Mouse (Mus musculus) kidney, embryonic 15.5 days (tissue): ENCODE measurements around the gene Actn4. TPM values are rescaled to one million over a fixed set of nuclear protein-coding genes. Genes with fewer than 3 reads are reported as not detected.
"Not testable (repeated sequence)": the region's sequence is repeated elsewhere in the genome, so short reads cannot be mapped to it uniquely, and the experiment has no call there.

ENCODE experiments used
- ATAC-seq: fragments of 200-750 bp; cut with Nextera tagmentation; replicated peaks from 2 replicates; pipeline ENCODE4 v1.8.0; 2017; ENCODE audit warnings: moderate TSS enrichment; ENCODE audit not compliant: low FRiP score
- H3K27ac ChIP-seq: fragments of 300-500 bp; sonication (generic); 2 replicates; pipeline ENCODE4 v1.5.1; 2015; ENCODE audit warnings: mild to moderate bottlenecking, inconsistent platforms
- H3K27me3 ChIP-seq: fragments of 300-500 bp; sonication (generic); 2 replicates; pipeline ENCODE4 v1.6.1; 2015; ENCODE audit warnings: inconsistent platforms
- H3K36me3 ChIP-seq: fragments of 300-500 bp; sonication (generic); 2 replicates; pipeline ENCODE4 v1.6.1; 2015; ENCODE audit warnings: inconsistent platforms
- H3K4me1 ChIP-seq: fragments of 300-500 bp; sonication (generic); 2 replicates; pipeline ENCODE4 v1.6.1; 2015; ENCODE audit warnings: inconsistent platforms
- H3K4me2 ChIP-seq: fragments of 300-500 bp; sonication (generic); 2 replicates; pipeline ENCODE4 v1.6.1; 2015; ENCODE audit warnings: moderate library complexity, mild to moderate bottlenecking, inconsistent platforms
- H3K4me3 ChIP-seq: fragments of 300-500 bp; sonication (generic); replicated peaks from 2 replicates; pipeline ENCODE4 v1.5.1; 2015; ENCODE audit warnings: mild to moderate bottlenecking, inconsistent platforms
- H3K9ac ChIP-seq: fragments of 300-500 bp; sonication (generic); 2 replicates; pipeline ENCODE4 v1.6.1; 2015; ENCODE audit warnings: mild to moderate bottlenecking, inconsistent platforms
- H3K9me3 ChIP-seq: fragments of 300-500 bp; sonication (generic); replicated peaks from 2 replicates; pipeline ENCODE4 v1.6.1; 2016; ENCODE audit warnings: inconsistent platforms
- WGBS: fragments of 180-500 bp; shearing (Covaris S2); methylation state at CpG from one replicate; pipeline ENCODE4 v1.1.7; 2015; ENCODE audit warnings: mixed read lengths; 5-methylcytosine and 5-hydroxymethylcytosine counted together
- polyA plus RNA-seq: library from polyadenylated mRNA; unstranded; fragments of >200 nt; fragmentation: Nextera tagmentation; extraction: Ambion mirVana; gene quantifications from 2 replicates; pipeline ENCODE4 v1.2.1, GENCODE M21; 2015

Gene Actn4
- polyA plus RNA-seq, 1 experiment from 2014 or later: 312 TPM

GRCm38 (mm10) chr7:28968120-28968519 lies 6.0 kb upstream of the Actn4 start:
- H3K4me1 ChIP-seq: peaks cover 44% of the 10 kb centered on the region
- not testable (repeated sequence) for H3K4me3 ChIP-seq, H3K27me3 ChIP-seq, H3K4me2 ChIP-seq, ATAC-seq, H3K9ac ChIP-seq, H3K27ac ChIP-seq, H3K9me3 ChIP-seq
- H3K36me3 ChIP-seq: peaks cover 26% of the 10 kb centered on the region
- 95% methylated on average over 8 of the region's 8 CpGs for WGBS

GRCm38 (mm10) chr7:28966751-28967505 lies 4.8 kb upstream of the Actn4 start:
- Histone ChIP-seq H3K4me1 (peaks cover 50% of the 10 kb centered on the region), H3K4me3 (no peak overlapping the region), H3K27me3 (no peaks in the 10 kb centered on the region), H3K27ac (no peak overlapping the region), H3K9ac (no peak overlapping the region), H3K36me3 (peaks cover 17% of the 10 kb centered on the region), H3K9me3 (no peaks in the 10 kb centered on the region), H3K4me2 (no peak overlapping the region)
- 64% methylated on average over 4 of the region's 4 CpGs for WGBS
- no peak for ATAC-seq

GRCm38 (mm10) chr7:28966181-28966580 lies 4.0 kb upstream of the Actn4 start:
- ATAC-seq: no peak
- H3K4me2 ChIP-seq: no peak overlapping the region
- no peak overlapping the region for H3K4me3 ChIP-seq
- no peak overlapping the region for H3K9ac ChIP-seq
- no peaks in the 10 kb centered on the region for H3K27me3 ChIP-seq
- H3K27ac ChIP-seq: no peak overlapping the region
- H3K9me3 ChIP-seq: no peaks in the 10 kb centered on the region
- H3K4me1 ChIP-seq: peaks cover 45% of the 10 kb centered on the region
- 78% methylated on average over 4 of the region's 5 CpGs for WGBS
- H3K36me3 ChIP-seq: peaks cover 10% of the 10 kb centered on the region

GRCm38 (mm10) chr7:28965346-28965840 lies 3.3 kb upstream of the Actn4 start:
- H3K36me3 ChIP-seq: peaks cover 4% of the 10 kb centered on the region; the same call in 1 of the 2 replicates
- no peaks in the 10 kb centered on the region for H3K27me3 ChIP-seq
- no peak for ATAC-seq
- 70% methylated on average over 5 of the region's 5 CpGs for WGBS
- H3K4me2 ChIP-seq: no peak overlapping the region
- no peak overlapping the region for H3K9ac ChIP-seq
- H3K9me3 ChIP-seq: no peaks in the 10 kb centered on the region
- H3K4me3 ChIP-seq: no peak overlapping the region
- peaks cover 48% of the 10 kb centered on the region for H3K4me1 ChIP-seq
- no peak overlapping the region for H3K27ac ChIP-seq

GRCm38 (mm10) chr7:28963399-28963923 lies 1.3 kb upstream of the Actn4 start:
- no peak for ATAC-seq
- Histone ChIP-seq H3K4me1 (peaks cover 53% of the 10 kb centered on the region), H3K36me3 (no peaks in the 10 kb centered on the region), H3K9ac (no peak overlapping the region), H3K4me2 (no peak overlapping the region), H3K27ac (peak overlapping the region; percentile 93), H3K9me3 (no peaks in the 10 kb centered on the region), H3K27me3 (no peaks in the 10 kb centered on the region), H3K4me3 (no peak overlapping the region)
- 54% methylated on average over 3 of the region's 3 CpGs for WGBS

- Histone ChIP-seq H3K27ac (peak overlapping the region; percentile 86), H3K27me3 (no peaks in the 10 kb centered on the region), H3K4me1 (peaks cover 67% of the 10 kb centered on the region), H3K9me3 (no peaks in the 10 kb centered on the region), H3K4me3 (peak overlapping the region; percentile 72), H3K36me3 (no peaks in the 10 kb centered on the region), H3K9ac (peak overlapping the region; percentile 92), H3K4me2 (peak overlapping the region; percentile 87)
- WGBS: 2% methylated on average over 7 of the region's 7 CpGs
- ATAC-seq: no peak
Observed at GRCm38 (mm10) chr7:28961584-28961926, 585 bp downstream of the Actn4 start.

- 14% methylated on average over 9 of the region's 9 CpGs for WGBS
- H3K4me1 ChIP-seq: peaks cover 75% of the 10 kb centered on the region
- no peaks in the 10 kb centered on the region for H3K36me3 ChIP-seq
- no peaks in the 10 kb centered on the region for H3K27me3 ChIP-seq
- peak overlapping the region; percentile 92 for H3K9ac ChIP-seq
- peak overlapping the region; percentile 72 for H3K4me3 ChIP-seq
- H3K9me3 ChIP-seq: no peaks in the 10 kb centered on the region
- H3K27ac ChIP-seq: peak overlapping the region; percentile 86
- ATAC-seq: no peak
- peak overlapping the region; percentile 87 for H3K4me2 ChIP-seq
Observed at GRCm38 (mm10) chr7:28960354-28961046, 1.6 kb downstream of the Actn4 start.

GRCm38 (mm10) chr7:28959505-28960045 lies 2.6 kb downstream of the Actn4 start:
- no peaks in the 10 kb centered on the region for H3K27me3 ChIP-seq
- ATAC-seq: no peak
- 28% methylated on average over 6 of the region's 6 CpGs for WGBS
- H3K36me3 ChIP-seq: peaks cover 3% of the 10 kb centered on the region; the same call in 1 of the 2 replicates
- peak overlapping the region; percentile 87 for H3K4me2 ChIP-seq
- H3K9ac ChIP-seq: peak overlapping the region; percentile 92
- H3K4me3 ChIP-seq: peak overlapping the region; percentile 72
- H3K27ac ChIP-seq: peak overlapping the region; percentile 86
- peaks cover 82% of the 10 kb centered on the region for H3K4me1 ChIP-seq
- no peaks in the 10 kb centered on the region for H3K9me3 ChIP-seq

GRCm38 (mm10) chr7:28958770-28959169 lies 3.4 kb downstream of the Actn4 start:
- WGBS: 26% methylated on average over 1 of the region's 1 CpGs
- H3K27me3 ChIP-seq: no peaks in the 10 kb centered on the region
- peak overlapping the region; percentile 86 for H3K27ac ChIP-seq
- ATAC-seq: no peak
- peaks cover 8% of the 10 kb centered on the region; the same call in 1 of the 2 replicates for H3K36me3 ChIP-seq
- no peak overlapping the region for H3K9ac ChIP-seq
- H3K9me3 ChIP-seq: no peaks in the 10 kb centered on the region
- H3K4me3 ChIP-seq: no peak overlapping the region
- peak overlapping the region; percentile 87 for H3K4me2 ChIP-seq
- peaks cover 86% of the 10 kb centered on the region for H3K4me1 ChIP-seq

GRCm38 (mm10) chr7:28957997-28958725 lies 4.0 kb downstream of the Actn4 start:
- Histone ChIP-seq H3K9ac (no peak overlapping the region), H3K27me3 (no peaks in the 10 kb centered on the region), H3K27ac (peak overlapping the region; percentile 86; the same call in 1 of the 2 replicates), H3K4me1 (peaks cover 86% of the 10 kb centered on the region), H3K36me3 (peaks cover 8% of the 10 kb centered on the region; the same call in 1 of the 2 replicates), H3K9me3 (no peaks in the 10 kb centered on the region), H3K4me2 (peak overlapping the region; percentile 87), H3K4me3 (no peak overlapping the region)
- WGBS: 61% methylated on average over 1 of the region's 1 CpGs
- ATAC-seq: no peak

GRCm38 (mm10) chr7:28957286-28957685 lies 4.9 kb downstream of the Actn4 start:
- Histone ChIP-seq H3K4me2 (no peak overlapping the region), H3K36me3 (peaks cover 8% of the 10 kb centered on the region; the same call in 1 of the 2 replicates), H3K4me3 (no peak overlapping the region), H3K27ac (no peak overlapping the region), H3K4me1 (peaks cover 88% of the 10 kb centered on the region), H3K9me3 (no peaks in the 10 kb centered on the region), H3K27me3 (no peaks in the 10 kb centered on the region), H3K9ac (no peak overlapping the region)
- no peak for ATAC-seq
- WGBS: 57% methylated on average over 6 of the region's 6 CpGs
